Mouse (Mus musculus): ENCODE data around the gene B4galnt1. TPM values are rescaled to one million over a fixed set of nuclear protein-coding genes. Genes with fewer than 3 reads are reported as not detected.
"Not testable (repeated sequence)": the region's sequence is repeated elsewhere in the genome, so short reads cannot be mapped to it uniquely, and the experiment has no call there.

B4galnt1 gene
- 100 to 1,000 TPM; 116 to 122 TPM for total RNA-seq (2021)

- intact Hi-C loops (cut with DNase I), result loop anchor here (2.0 to 5.0 kb wide), 2 partner anchors 42 to 87 kb away; partner anchors contain the start of gene Agap2
- peak; percentile 79 to 84 for DNase-seq (ENCODE audit: low spot score in 2 of 2)
These were observed at the start of gene B4galnt1 for GRCm38 (mm10) chr10:127164631-127165353. B4galnt1 (plus strand) TSS chr10:127165225.

GRCm38 (mm10) chr10:127118470-127118869 is 46.6 kb upstream of the B4galnt1 start:
- intact Hi-C loops (cut with DNase I), result no loop called here
- DNase-seq (ENCODE audit: low spot score in 2 of 2), result no peak

- DNase-seq (ENCODE audit: low spot score in 2 of 2), result no peak
- intact Hi-C loops (cut with DNase I), result no loop called here
These were observed 45.8 kb upstream of the B4galnt1 start for GRCm38 (mm10) chr10:127119229-127119628.

GRCm38 (mm10) chr10:127120301-127121065 is 44.5 kb upstream of the B4galnt1 start:
- DNase-seq (ENCODE audit: low spot score in 2 of 2), result no peak
- intact Hi-C loops (cut with DNase I), result loop anchor here (5.0 kb wide), 1 partner anchor 107 kb away; no protein-coding TSS in a partner anchor

GRCm38 (mm10) chr10:127121066-127121477 is 44.0 kb upstream of the B4galnt1 start, which contains the start of gene Os9:
Os9 (minus strand) TSS chr10:127121131.
- DNase-seq (ENCODE audit: low spot score in 2 of 2), result peak; percentile 92 to 95
- intact Hi-C loops (cut with DNase I), result loop anchor here (5.0 kb wide), 1 partner anchor 106 kb away; no protein-coding TSS in a partner anchor

- DNase-seq (ENCODE audit: low spot score in 2 of 2), result no peak
- intact Hi-C loops (cut with DNase I), result loop anchor here (2.0 to 5.0 kb wide), 2 partner anchors 43 to 105 kb away; partner anchors contain the start of gene B4galnt1
These were observed 43.0 kb upstream of the B4galnt1 start for GRCm38 (mm10) chr10:127122018-127122417.

GRCm38 (mm10) chr10:127122784-127123435 is 42.1 kb upstream of the B4galnt1 start:
- intact Hi-C loops (cut with DNase I), result loop anchor here (2.0 to 5.0 kb wide), 2 partner anchors 42 to 104 kb away; partner anchors contain the start of gene B4galnt1
- DNase-seq (ENCODE audit: low spot score in 2 of 2), result peak; percentile 59 to 64

- intact Hi-C loops (cut with DNase I), result loop anchor here (2.0 to 5.0 kb wide), 2 partner anchors 41 to 104 kb away; partner anchors contain the start of gene B4galnt1
- peak; percentile 62 to 75 for DNase-seq (ENCODE audit: low spot score in 2 of 2)
These were observed 41.6 kb upstream of the B4galnt1 start for GRCm38 (mm10) chr10:127123436-127123805.

- intact Hi-C loops (cut with DNase I), result no loop called here
- no peak for DNase-seq (ENCODE audit: low spot score in 2 of 2)
These were observed 39.6 kb upstream of the B4galnt1 start for GRCm38 (mm10) chr10:127125210-127126001.

GRCm38 (mm10) chr10:127126579-127126978 is 38.4 kb upstream of the B4galnt1 start:
- intact Hi-C loops (cut with DNase I), result no loop called here

GRCm38 (mm10) chr10:127127711-127128279 is 37.2 kb upstream of the B4galnt1 start:
- intact Hi-C loops (cut with DNase I), result no loop called here

More at GRCm38 (mm10) chr10:127126579-127126978, 38.4 kb upstream of the B4galnt1 start:
- DNase-seq (ENCODE audit: low spot score in 2 of 2), result no peak

GRCm38 (mm10) chr10:127129431-127129830 is 35.6 kb upstream of the B4galnt1 start:
- intact Hi-C loops (cut with DNase I), result no loop called here
- DNase-seq (ENCODE audit: low spot score in 2 of 2), result no peak

More at GRCm38 (mm10) chr10:127127711-127128279, 37.2 kb upstream of the B4galnt1 start:
- no peak for DNase-seq (ENCODE audit: low spot score in 2 of 2)

- intact Hi-C loops (cut with DNase I), result no loop called here
- no peak for DNase-seq (ENCODE audit: low spot score in 2 of 2)
These were observed 32.6 kb upstream of the B4galnt1 start for GRCm38 (mm10) chr10:127132469-127132868.

GRCm38 (mm10) chr10:127134394-127135035 is 30.5 kb upstream of the B4galnt1 start:
- DNase-seq (ENCODE audit: low spot score in 2 of 2); intact Hi-C loops (cut with DNase I): not testable (repeated sequence)

- intact Hi-C loops (cut with DNase I), result no loop called here
- DNase-seq (ENCODE audit: low spot score in 2 of 2), result no peak
These were observed 29.7 kb upstream of the B4galnt1 start for GRCm38 (mm10) chr10:127135118-127135836.

GRCm38 (mm10) chr10:127136510-127136909 is 28.5 kb upstream of the B4galnt1 start:
- intact Hi-C loops (cut with DNase I), result no loop called here
- no peak for DNase-seq (ENCODE audit: low spot score in 2 of 2)

GRCm38 (mm10) chr10:127137896-127138295 is 27.1 kb upstream of the B4galnt1 start:
- intact Hi-C loops (cut with DNase I), result no loop called here
- DNase-seq (ENCODE audit: low spot score in 2 of 2), result no peak
